Mouse (Mus musculus): ENCODE measurements around the gene Adsl. TPM values are rescaled to one million over a fixed set of nuclear protein-coding genes. Genes with fewer than 3 reads are reported as not detected.
"Not testable (repeated sequence)": the region's sequence is repeated elsewhere in the genome, so short reads cannot be mapped to it uniquely, and the experiment has no call there.

Gene Adsl
- 10 to 100 TPM; 22.8 to 28.3 TPM for total RNA-seq (2021)
- long read RNA-seq, experiment 1, transcript Adsl-201 (13 exons, 3,711 nt) = major isoform, 32 of 38 reads
- long read RNA-seq, experiment 1, partial matches to known transcripts = 2 of 38 reads
- long read RNA-seq, experiment 1, other reads (novel, unspliced or antisense) = 4 of 38 reads
- long read RNA-seq, experiment 2, transcript Adsl-201 (13 exons, 3,711 nt) = major isoform, 15 of 20 reads
- long read RNA-seq, experiment 2, partial matches to known transcripts = 1 of 20 reads
- long read RNA-seq, experiment 2, other reads (novel, unspliced or antisense) = 4 of 20 reads

DNA sequence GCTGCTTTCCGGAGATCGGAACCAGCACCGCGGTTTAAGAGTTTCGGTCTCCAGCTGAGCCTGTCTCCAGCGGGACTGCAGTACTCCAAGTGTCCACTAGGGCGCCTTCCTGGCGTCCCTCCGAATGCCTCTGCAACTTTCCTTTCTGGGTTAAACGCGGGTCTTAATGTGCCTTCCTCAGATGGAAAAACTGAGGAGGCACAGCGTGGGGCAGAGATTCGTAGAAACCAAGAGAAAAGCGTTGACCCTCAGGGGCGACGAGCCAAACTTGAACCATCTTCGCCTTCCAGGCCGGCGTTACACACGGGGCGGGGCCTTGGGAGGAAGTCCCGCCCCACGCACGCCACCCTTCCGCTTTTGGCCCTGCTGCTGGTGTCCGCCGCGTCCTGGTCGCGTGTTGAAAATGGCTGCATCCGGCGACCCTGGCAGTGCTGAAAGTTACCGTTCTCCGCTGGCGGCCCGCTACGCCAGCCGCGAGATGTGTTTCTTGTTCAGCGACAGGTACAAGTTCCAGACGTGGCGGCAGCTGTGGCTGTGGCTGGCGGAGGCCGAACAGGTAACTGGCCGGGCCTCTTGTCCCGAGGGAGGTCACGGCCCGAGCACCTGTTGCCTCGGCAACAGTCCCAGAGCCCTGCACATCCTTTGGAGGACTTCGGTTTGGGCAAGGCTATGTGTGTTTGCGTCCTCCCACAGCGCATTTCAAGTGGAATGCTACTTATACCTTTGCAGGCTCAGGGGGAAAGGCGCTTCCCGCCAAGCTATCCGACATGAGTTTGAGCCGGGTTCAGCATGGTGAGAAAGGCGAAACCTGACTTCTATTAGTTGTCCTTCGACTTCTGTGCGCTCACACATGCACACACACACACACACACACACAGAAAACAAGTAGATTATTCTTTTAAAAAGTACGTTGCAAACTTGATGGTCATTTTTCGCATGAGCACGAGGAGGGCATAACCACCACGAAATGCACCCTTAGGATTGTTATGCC is at the start of gene Adsl:
Adsl (plus strand) TSS at position 346 of the 991 bp plus-strand sequence.
- intact Hi-C loops (cut with DNase I) = no loop called here
- DNase-seq (ENCODE audit: low spot score in 2 of 2) = peak; percentile 82 to 87

DNA sequence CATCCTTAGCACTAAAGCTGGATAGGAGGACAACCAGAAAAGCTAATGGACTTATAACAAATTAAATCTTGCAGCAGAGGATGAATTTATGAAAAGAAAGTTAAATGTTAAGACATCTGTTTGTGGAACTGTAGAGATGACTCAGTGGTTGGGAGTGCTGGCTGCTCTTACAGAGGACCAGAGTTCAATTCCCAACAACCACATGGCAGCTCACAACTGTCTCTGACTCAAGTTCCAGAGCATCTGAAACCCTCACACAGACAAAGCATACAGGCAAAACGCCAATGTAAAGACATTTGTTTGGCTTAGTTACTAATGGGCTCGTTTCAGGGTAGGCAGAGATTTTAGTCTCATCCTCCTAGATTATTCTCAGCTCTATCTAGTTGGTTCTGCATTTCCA is 48.5 kb upstream of the Adsl start:
- intact Hi-C loops (cut with DNase I) = loop anchor here (5.0 kb wide), 1 partner anchor 193 kb away; no protein-coding TSS in a partner anchor

DNA sequence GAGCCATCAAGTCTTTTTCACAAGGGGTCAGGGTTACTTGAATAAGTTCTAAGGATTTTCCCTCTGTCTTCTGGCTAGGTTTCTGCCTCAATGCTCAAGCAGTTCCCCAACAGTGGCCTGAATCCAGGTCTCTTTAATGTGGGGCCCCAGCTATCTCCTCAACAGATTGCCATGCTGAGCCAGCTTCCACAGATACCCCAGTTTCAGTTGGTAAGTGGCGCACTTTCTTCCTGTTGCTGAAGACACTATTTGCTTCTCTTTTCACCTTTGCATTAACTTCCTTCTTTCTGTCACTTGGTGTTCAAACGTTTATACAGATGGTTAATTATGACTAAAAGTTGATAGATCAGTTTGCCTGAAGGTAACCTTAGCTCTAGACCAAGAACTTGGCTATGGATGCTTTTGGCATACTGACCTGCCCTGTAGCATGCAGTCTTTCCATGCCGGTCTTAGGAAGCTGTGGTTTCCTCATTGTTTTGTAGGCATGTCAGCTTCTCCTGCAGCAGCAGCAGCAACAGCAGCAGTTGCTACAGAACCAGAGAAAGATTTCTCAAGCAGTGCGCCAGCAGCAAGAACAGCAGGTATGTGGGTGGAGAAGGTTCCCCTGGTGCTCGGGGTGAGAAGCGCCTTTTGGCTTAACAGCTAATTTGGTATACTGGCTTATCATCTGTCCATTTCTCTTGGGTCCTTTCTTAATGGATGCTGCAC is 46.3 kb upstream of the Adsl start:
- intact Hi-C loops (cut with DNase I) = no loop called here
- DNase-seq (ENCODE audit: low spot score in 2 of 2) = peak; percentile 8 to 15

More for the DNA sequence above, 48.5 kb upstream of the Adsl start:
- no peak for DNase-seq (ENCODE audit: low spot score in 2 of 2)

DNA sequence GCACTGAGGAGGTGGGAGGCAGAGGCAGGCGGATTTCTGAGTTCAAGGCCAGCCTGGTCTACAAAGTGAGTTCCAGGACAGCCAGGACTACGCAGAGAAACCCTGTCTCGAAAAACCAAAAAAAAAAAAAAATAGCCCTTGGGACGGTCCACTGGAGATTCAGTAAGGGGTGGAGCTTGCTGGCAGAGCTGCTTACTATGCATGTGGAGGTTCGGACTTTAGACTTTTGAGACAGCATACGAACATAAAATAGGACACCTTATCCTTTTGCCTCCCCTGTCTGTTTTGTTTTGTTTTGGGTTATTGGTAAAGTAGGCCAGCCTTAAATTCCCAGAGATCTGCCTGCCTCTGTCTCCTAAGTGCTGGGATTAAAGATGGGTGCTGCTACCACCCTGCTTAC is 43.5 kb upstream of the Adsl start:
- DNase-seq (ENCODE audit: low spot score in 2 of 2); intact Hi-C loops (cut with DNase I): not testable (repeated sequence)

DNA sequence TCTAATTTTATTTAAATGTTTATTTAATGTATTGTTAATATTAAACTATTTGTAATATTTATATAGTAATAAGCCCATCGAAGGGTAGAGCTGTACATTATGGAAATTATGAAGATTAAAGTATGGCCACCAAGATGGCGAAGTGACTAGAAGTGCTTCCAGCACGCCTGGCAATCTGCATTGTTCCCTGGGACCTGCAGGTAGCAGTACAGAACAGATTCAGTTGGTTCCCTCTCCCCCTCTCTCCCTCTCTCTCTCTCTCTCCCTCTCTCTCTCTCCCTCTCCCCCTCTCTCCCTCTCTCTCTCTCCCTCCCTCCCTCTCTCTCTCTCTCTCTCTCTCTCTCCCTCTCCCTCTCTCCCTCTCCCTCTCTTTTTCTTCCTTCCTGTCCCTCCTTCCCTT is 38.1 kb upstream of the Adsl start:
- DNase-seq (ENCODE audit: low spot score in 2 of 2) = no peak
- intact Hi-C loops (cut with DNase I) = no loop called here

DNA sequence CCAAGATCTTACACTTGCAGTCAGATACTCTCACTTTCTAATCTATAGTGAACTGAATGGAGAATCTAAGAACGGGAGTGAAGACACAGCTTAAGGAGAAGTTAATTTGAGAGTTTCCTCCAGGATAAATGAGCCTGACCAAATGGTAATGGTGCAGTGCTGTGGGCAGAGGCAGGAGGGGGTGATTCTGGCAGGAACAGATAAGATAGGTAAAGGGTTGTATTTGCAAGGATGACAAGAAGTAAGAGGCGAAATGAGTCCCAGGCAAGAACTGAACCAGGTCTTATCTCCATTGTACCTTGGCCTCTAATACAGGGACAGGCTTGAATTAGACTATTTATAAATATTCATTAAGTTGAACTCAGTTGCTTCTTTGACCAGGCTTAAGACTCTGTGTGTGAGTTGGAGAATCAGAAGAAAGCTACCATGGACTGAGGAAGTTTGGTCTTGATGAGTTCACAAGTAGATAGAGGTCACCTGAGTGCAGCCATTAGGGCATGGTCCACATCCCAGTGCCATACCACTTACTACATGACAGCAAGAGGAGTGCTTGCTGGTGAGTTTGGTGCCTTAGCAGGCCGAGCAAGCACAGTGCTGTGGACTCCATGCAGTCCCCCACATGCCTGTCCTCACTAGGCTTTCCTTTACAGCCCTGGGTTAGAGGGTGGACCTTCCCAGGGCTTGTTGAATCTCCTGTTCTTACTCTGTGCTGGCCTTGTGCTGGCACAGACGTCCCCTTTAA is 37.3 kb upstream of the Adsl start:
- DNase-seq (ENCODE audit: low spot score in 2 of 2) = no peak
- intact Hi-C loops (cut with DNase I) = no loop called here

DNA sequence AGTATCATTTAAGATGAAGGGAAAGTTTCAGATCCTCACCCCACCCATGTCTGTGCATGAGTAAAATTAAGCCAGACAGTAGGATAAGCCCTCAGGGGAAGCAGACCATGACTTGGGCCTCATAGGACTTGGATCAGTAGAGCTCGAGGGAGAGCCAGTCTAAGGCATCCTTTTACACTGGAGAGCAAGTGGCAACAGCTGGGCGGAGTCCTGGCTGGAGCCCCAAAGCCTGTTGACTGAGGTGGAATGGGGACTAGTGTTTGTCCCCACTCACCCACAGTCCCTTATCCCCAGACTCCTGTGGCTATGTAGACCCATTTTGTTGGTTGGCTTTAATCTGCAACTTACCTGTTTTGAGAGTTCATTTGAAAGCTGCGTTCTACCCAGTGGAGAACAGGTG is 36.1 kb upstream of the Adsl start:
- DNase-seq (ENCODE audit: low spot score in 2 of 2) = no peak
- intact Hi-C loops (cut with DNase I) = no loop called here

DNA sequence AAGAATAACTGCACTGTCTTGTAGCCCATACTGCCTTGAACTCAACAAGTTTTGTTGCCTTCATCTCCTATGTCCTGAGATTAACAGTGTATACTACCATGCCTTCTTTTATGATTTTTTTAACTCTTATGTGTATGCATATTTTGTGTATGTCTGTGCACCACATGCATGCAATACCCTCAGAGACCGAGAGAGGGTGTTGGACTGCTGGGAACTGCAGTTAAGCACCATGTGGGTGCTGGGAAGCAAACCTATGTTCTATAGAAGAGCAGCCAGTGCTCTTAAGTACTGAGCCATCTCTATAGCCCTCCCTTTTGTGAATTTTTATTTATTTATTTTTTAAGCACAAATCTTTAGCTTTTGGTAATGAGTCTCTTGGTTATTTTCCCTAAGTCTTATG is 34.5 kb upstream of the Adsl start:
- intact Hi-C loops (cut with DNase I) = no loop called here
- no peak for DNase-seq (ENCODE audit: low spot score in 2 of 2)

DNA sequence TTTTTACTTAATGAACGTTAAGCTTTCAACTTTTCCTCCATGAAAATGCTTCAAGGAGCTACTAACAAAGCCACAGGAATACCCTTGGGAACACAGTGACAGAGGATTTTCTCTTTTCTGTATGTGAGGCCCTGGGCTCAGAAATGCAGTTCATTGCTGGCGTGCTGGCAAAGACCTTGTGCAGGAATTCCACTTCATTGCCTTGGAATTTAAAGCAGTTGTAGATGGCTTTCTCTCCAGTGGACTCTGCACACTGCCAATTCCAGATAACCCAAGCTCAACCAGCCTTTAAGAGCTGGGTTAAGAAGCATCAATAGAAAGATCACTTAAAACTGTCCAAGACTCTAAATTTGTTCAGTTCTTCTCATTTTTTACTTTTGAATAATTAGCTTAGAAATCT is 32.4 kb upstream of the Adsl start:
- intact Hi-C loops (cut with DNase I) = no loop called here
- DNase-seq (ENCODE audit: low spot score in 2 of 2) = no peak

DNA sequence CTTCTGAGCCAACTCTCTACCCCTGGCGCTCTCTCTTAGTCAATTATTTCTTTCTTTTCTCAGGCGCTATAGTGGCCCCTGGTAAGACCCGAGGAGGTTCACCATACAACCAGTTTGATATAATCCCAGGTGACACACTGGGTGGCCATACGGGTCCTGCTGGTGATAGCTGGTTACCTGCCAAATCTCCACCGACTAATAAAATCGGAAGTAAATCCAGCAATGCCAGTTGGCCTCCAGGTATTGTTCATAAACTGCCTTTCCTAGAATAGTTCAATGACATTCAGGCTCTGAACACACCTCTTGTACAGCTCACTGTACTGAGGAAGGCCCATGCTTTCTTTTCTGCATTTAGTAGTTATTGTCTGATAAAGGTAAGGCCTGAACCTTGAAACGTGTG is 31.7 kb upstream of the Adsl start:
- no peak for DNase-seq (ENCODE audit: low spot score in 2 of 2)

DNA sequence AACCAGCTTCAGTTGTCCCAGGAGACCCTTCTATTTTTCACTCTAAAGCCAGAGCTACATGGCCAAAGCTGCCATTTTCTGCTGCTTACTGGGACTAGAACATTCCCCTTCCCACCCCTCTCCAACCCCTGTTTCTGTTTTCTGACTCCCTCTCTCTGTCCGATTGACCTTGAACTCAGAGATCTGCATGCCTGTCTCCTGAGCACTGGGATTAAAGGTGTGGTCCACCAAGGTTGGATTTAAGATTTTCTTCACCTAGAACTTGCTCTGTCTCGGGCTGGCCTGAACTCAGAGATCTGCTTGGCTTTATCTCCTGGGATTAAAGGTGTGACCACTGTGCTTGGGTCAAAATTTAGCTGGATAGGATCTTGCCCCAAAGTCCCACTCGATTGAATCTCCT is 27.9 kb upstream of the Adsl start:
- DNase-seq (ENCODE audit: low spot score in 2 of 2) = no peak
- intact Hi-C loops (cut with DNase I) = no loop called here

More for the DNA sequence above, 31.7 kb upstream of the Adsl start:
- intact Hi-C loops (cut with DNase I) = no loop called here

DNA sequence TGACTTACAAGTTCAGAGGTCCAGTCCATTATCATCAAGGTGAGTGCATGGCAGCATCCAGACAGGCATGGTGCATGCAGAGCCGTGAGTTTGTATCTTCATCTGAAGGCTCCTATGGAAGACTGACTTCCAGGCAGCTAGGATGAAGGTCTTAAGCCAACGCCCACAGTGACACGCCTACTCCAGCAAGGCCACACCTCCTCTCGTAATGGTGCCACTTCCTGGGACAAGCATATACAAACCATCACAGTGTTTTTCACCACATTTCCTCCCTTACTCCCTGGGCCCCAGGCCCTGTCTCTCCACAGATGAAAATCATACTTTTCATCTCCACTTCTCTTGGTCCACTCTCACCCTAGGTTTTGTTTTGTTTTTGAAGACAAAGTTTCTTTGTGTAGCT is 26.5 kb upstream of the Adsl start:
- intact Hi-C loops (cut with DNase I) = no loop called here

DNA sequence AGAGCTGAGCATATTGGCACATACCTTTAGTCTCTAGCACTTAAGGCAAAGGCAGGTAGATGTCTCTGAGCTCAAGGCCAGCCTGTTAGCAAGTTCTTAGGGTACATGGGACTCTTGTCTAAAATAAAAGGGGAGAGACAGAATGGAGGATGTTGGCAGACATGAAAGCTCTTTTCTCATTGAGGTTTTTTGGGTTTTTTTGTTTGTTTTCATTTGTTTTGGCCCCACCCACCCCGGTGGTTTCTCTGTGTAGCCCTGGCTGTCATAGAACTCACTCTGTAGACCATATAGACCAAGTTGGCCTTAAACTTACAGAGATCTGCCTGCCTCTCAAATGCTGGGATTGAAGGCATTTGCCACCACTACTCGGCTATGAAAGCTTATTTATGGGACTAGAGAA is 24.1 kb upstream of the Adsl start:
- DNase-seq (ENCODE audit: low spot score in 2 of 2) = no peak
- intact Hi-C loops (cut with DNase I) = no loop called here

More for the DNA sequence above, 26.5 kb upstream of the Adsl start:
- DNase-seq (ENCODE audit: low spot score in 2 of 2) = no peak

DNA sequence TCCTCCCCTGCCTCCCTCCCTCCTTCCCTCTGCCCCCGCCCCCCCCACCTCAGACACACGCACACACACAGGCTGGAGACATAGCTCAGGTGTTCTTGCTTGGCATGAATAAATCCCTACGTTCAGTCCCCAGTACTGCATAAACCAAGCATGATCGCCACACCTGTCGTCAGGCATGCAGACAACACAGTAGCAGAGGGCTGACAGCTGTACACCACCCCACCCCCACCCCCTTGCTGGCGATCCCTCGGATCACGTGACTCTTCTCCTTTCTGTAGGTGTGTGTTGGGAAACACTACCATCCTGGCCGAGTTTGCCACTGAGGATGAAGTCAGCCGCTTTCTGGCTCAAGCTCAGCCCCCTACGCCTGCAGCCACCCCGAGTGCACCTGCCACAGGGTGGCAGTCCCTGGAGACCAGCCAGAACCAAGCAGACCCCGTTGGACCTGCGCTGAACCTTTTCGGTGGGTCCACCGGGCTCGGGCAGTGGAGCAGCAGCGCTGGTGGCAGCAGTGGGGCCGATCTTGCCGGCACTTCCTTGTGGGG is 19.4 kb upstream of the Adsl start:
- DNase-seq (ENCODE audit: low spot score in 2 of 2) = no peak

DNA sequence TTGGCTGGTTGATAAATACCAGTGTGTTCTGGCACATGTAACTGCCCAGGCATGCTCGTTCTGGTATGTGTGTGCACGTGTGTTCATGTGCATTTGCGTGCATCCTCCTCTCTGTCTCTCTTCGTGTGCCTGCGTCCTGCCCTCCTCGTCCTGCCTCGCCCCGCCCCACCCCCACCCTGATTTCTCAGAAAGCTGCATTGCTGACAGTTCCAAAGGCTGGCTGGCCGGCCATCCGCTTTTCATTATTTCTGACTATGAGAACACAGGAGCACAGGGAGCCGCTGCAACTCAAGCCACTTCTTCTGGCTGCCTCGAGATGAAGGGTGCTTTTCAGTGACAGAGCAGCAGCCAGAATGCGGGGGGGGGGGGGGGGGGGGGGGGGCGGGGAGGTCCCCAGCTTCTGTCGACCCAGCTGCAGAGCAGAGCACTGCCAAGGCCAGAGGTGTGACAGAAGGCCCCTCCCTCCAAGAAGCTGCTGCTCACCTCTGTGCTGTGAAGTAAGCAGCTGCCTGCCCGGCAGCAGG is 18.2 kb upstream of the Adsl start:
- DNase-seq (ENCODE audit: low spot score in 2 of 2) = no peak
- intact Hi-C loops (cut with DNase I) = no loop called here

More for the DNA sequence above, 19.4 kb upstream of the Adsl start:
- intact Hi-C loops (cut with DNase I) = no loop called here

DNA sequence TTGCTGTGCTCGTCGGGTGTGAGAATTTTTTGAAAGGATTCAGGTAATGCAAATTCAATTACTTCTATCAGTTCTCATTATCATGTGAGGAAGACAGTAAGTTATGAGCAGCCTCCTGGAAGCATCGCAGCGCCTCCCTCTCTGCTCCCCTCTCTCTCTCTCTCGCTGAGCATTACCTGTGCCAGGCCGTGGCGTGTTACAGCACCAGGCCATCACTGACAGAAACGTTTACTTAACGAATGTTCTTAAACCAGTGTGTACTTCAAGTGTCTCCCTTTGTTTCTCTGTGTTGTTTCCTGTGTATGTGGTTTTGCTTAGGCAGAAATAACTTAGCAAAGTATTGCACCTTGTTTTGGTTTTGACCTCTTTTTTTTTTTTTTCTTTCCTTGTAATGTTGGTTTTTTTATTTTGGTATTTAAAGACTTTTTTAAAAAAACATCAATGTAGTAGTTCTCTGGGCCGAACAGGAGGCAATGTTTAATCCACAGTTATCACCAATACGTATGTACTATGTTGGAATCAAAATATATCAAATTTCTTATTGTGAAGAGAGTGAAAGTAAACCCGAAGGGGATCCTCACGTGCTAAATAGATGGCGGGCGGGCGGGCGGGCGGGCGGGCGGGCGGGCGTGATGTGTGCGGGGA is 17.5 kb upstream of the Adsl start:
- DNase-seq (ENCODE audit: low spot score in 2 of 2); intact Hi-C loops (cut with DNase I): not testable (repeated sequence)

DNA sequence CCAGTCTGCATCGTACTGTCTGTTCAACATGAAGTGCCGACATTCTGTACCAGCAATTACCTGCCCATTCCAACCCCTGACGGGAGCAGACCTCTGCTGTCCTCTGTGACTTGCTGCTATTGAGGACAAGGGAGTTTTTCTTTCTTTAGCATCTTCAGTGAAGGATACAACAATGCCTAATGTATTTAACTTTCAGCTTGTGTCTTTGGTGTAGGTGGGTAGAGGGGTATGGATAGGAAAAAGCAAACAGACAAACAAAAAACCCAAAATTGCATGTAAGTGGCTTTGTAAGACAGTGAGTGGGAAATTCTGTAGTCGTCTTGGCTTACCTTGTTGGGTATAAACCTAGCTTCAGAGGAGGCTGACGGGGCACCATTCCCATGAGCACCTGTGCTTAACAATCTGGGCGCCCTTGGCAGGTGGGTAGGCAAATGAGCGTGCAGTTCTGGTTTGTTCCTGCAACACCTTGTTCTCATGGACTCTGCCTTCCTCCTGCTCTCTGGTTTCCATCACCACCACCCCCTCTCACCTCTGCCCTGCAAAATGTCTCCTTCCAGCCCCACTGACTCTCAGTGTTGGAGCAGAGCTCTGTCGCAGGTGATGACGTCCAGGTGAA is 16.8 kb upstream of the Adsl start:
- DNase-seq (ENCODE audit: low spot score in 2 of 2) = no peak
- intact Hi-C loops (cut with DNase I) = no loop called here

DNA sequence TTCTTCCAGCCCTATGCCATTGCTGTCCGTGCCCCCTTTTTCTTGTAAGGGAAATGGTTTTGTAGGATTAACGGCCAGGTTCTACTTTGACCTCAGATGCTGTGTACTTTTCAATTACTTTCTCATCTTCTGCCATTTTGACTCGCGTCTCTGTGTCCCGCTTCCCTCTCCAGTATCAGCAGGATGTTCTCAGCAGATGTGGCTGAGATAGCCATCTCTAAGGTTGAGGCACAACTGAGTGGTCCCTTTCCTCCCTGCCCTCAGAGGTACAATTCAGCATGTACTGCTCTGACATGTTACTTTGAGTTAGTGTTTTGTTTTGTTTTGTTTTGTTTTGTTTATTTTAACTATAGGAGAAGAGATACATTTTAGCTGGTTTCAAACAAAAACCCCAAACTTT is 13.4 kb upstream of the Adsl start:
- no peak for DNase-seq (ENCODE audit: low spot score in 2 of 2)
- intact Hi-C loops (cut with DNase I) = no loop called here

All from left cerebral cortex, postnatal 14 days (tissue).